Mouse (Mus musculus) limb, embryonic 11.5 days (tissue): ENCODE measurements at regions not wholly inside any gene's neighbourhood (a gene's known extent, or its start where the extent isn't known, plus 50 kb on each side); places are given as distances from the start of the nearest gene placed in this dataset.
A peak's percentile ranks its signal among the peaks of the same experiment; 100 is the strongest.

Source experiments
- ATAC-seq: fragments of 200-750 bp; cut with Nextera tagmentation; 2 replicates; pipeline ENCODE4 v1.8.0; 2017; ENCODE audit warnings: low read depth; ENCODE audit not compliant: insufficient number of reproducible peaks, low FRiP score, low TSS enrichment
- DNase-seq: peaks from one replicate; pipeline ENCODE4 v3.0.0-alpha.2; 2015; ENCODE audit warnings: low spot score
- H3K27ac ChIP-seq: fragments of 300-500 bp; sonication (generic); replicated peaks from 2 replicates; pipeline ENCODE4 v1.5.1; 2014; ENCODE audit warnings: low read depth, mild to moderate bottlenecking, low read length
- H3K27me3 ChIP-seq: fragments of 300-500 bp; sonication (generic); 2 replicates; pipeline ENCODE4 v1.6.1; 2014; ENCODE audit warnings: mild to moderate bottlenecking, low read length, mixed read lengths; ENCODE audit not compliant: control insufficient read depth, insufficient read depth
- H3K36me3 ChIP-seq: fragments of 300-500 bp; sonication (generic); 2 replicates; pipeline ENCODE4 v1.6.1; 2014; ENCODE audit warnings: mild to moderate bottlenecking, low read length, moderate library complexity, mixed read lengths; ENCODE audit not compliant: control insufficient read depth, insufficient read depth
- H3K4me1 ChIP-seq: fragments of 300-500 bp; sonication (generic); 2 replicates; pipeline ENCODE4 v1.6.1; 2014; ENCODE audit warnings: low read length, mixed read lengths; ENCODE audit not compliant: control insufficient read depth, insufficient read depth
- H3K4me2 ChIP-seq: fragments of 300-500 bp; sonication (generic); 2 replicates; pipeline ENCODE4 v1.6.1; 2014; ENCODE audit warnings: low read depth, mild to moderate bottlenecking, moderate library complexity; ENCODE audit not compliant: severe bottlenecking
- H3K4me3 ChIP-seq: fragments of 300-500 bp; sonication (generic); 2 replicates; pipeline ENCODE4 v1.5.1; 2014; ENCODE audit warnings: low read depth, low read length
- H3K9ac ChIP-seq: fragments of 300-500 bp; sonication (generic); 2 replicates; pipeline ENCODE4 v1.6.1; 2014; ENCODE audit warnings: mild to moderate bottlenecking, low read length
- H3K9me3 ChIP-seq: fragments of 300-500 bp; sonication (generic); 2 replicates; pipeline ENCODE4 v1.6.1; 2016; ENCODE audit warnings: low read length; ENCODE audit not compliant: control insufficient read depth
- WGBS: fragments of 180-500 bp; shearing (Covaris S2); extraction: QIAGEN DNeasy Blood & Tissue Kit; methylation state at CpG from one replicate; pipeline ENCODE4 v1.1.7; 2014; 5-methylcytosine and 5-hydroxymethylcytosine counted together

- Histone ChIP-seq H3K27me3 (no peaks in the 10 kb centered on the region), H3K27ac (peak overlapping the region; percentile 51; the same call in 1 of the 2 replicates), H3K9ac (no peak overlapping the region), H3K4me1 (peaks cover 13% of the 10 kb centered on the region), H3K36me3 (no peaks in the 10 kb centered on the region), H3K4me2 (no peak overlapping the region), H3K4me3 (no peak overlapping the region), H3K9me3 (no peaks in the 10 kb centered on the region)
- DNase-seq (peak; percentile 30), ATAC-seq (0 out of 2 replicates have a peak, but pooled peaks have one; percentile 8)
- WGBS: 67% methylated on average over 9 of the region's 9 CpGs
Measured at GRCm38 (mm10) chr6:4811181-4811775, 64.2 kb downstream of the Peg10 start.

- Histone ChIP-seq H3K9ac (no peak overlapping the region), H3K4me3 (no peak overlapping the region), H3K27ac (no peak overlapping the region), H3K4me1 (peaks cover 7% of the 10 kb centered on the region), H3K9me3 (no peaks in the 10 kb centered on the region), H3K36me3 (no peaks in the 10 kb centered on the region), H3K27me3 (no peaks in the 10 kb centered on the region), H3K4me2 (no peak overlapping the region)
- DNase-seq (peak; percentile 72), ATAC-seq (peak; percentile 88; the same call in 1 of the 2 replicates)
- WGBS: 3% methylated on average over 3 of the region's 3 CpGs
Measured at GRCm38 (mm10) chr6:4813206-4813605, 66.1 kb downstream of the Peg10 start.

- Histone ChIP-seq H3K4me3 (no peak overlapping the region), H3K27me3 (no peaks in the 10 kb centered on the region), H3K4me1 (no peaks in the 10 kb centered on the region), H3K27ac (no peak overlapping the region), H3K9me3 (peaks cover 3% of the 10 kb centered on the region; the same call in 1 of the 2 replicates), H3K9ac (no peak overlapping the region), H3K36me3 (no peaks in the 10 kb centered on the region), H3K4me2 (no peak overlapping the region)
- no peak for ATAC-seq
- WGBS: 74% methylated on average over 3 of the region's 3 CpGs
- no peak for DNase-seq
Measured at GRCm38 (mm10) chr6:4816856-4817255, 69.8 kb downstream of the Peg10 start.

- DNase-seq (no peak), ATAC-seq (no peak)
- no peak overlapping the region for H3K4me3 ChIP-seq
- H3K27me3 ChIP-seq: no peaks in the 10 kb centered on the region
- no peak overlapping the region for H3K27ac ChIP-seq
- H3K4me1 ChIP-seq: no peaks in the 10 kb centered on the region
- no peak overlapping the region for H3K9ac ChIP-seq
- WGBS: 52% methylated on average over 1 of the region's 1 CpGs
- H3K36me3 ChIP-seq: no peaks in the 10 kb centered on the region
- H3K4me2 ChIP-seq: no peak overlapping the region
- no peaks in the 10 kb centered on the region for H3K9me3 ChIP-seq
Measured at GRCm38 (mm10) chr6:4841241-4841640, 61.5 kb upstream of the Ppp1r9a start.

GRCm38 (mm10) chr6:4849747-4850146 is 53.0 kb upstream of the Ppp1r9a start:
- no peak for DNase-seq
- ATAC-seq: no peak
- 80% methylated on average over 3 of the region's 3 CpGs for WGBS
- H3K36me3 ChIP-seq: no peaks in the 10 kb centered on the region
- H3K4me1 ChIP-seq: no peaks in the 10 kb centered on the region
- H3K27me3 ChIP-seq: no peaks in the 10 kb centered on the region
- H3K9me3 ChIP-seq: no peaks in the 10 kb centered on the region
- H3K4me2 ChIP-seq: no peak overlapping the region
- no peak overlapping the region for H3K27ac ChIP-seq
- no peak overlapping the region for H3K4me3 ChIP-seq
- no peak overlapping the region for H3K9ac ChIP-seq

- 73% methylated on average over 5 of the region's 5 CpGs for WGBS
- Histone ChIP-seq H3K9me3 (no peaks in the 10 kb centered on the region), H3K9ac (no peak overlapping the region), H3K4me3 (no peak overlapping the region), H3K36me3 (no peaks in the 10 kb centered on the region), H3K4me1 (no peaks in the 10 kb centered on the region), H3K4me2 (no peak overlapping the region), H3K27me3 (no peaks in the 10 kb centered on the region), H3K27ac (no peak overlapping the region)
- no peak for DNase-seq
- no peak for ATAC-seq
Measured at GRCm38 (mm10) chr6:4851040-4851439, 51.7 kb upstream of the Ppp1r9a start.
